Mouse (Mus musculus): ENCODE measurements around the gene Rnf26.

Gene Rnf26

DNA sequence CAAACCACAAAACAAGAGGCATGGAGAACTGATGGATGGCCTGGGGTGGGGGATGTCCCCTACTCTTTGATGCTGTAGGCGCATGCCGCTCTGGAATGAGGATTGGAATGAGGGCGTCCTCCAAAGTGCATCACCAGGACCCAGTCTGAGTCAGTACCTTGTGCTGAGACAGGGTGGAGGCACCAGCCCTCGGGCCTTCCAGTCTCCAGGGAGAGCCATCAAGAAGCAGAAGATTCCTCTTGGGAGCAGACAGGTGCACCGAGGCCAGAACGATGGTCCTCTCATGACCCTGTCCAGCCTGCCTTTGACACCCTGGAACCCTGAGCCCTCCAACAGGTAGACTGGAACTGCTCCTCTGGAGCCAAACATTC lies 45.4 kb downstream of the Rnf26 start:
- DNase-seq (ENCODE audit: low read depth, low spot score): no peak
- no peaks in the 10 kb centered on the region for H3K36me3 ChIP-seq (ENCODE audit: control insufficient read depth, insufficient read depth, low read length, poor library complexity, severe bottlenecking)
- H3K27me3 ChIP-seq (ENCODE audit: control insufficient read depth, insufficient read depth, low read length, poor library complexity, severe bottlenecking): no peaks in the 10 kb centered on the region

DNA sequence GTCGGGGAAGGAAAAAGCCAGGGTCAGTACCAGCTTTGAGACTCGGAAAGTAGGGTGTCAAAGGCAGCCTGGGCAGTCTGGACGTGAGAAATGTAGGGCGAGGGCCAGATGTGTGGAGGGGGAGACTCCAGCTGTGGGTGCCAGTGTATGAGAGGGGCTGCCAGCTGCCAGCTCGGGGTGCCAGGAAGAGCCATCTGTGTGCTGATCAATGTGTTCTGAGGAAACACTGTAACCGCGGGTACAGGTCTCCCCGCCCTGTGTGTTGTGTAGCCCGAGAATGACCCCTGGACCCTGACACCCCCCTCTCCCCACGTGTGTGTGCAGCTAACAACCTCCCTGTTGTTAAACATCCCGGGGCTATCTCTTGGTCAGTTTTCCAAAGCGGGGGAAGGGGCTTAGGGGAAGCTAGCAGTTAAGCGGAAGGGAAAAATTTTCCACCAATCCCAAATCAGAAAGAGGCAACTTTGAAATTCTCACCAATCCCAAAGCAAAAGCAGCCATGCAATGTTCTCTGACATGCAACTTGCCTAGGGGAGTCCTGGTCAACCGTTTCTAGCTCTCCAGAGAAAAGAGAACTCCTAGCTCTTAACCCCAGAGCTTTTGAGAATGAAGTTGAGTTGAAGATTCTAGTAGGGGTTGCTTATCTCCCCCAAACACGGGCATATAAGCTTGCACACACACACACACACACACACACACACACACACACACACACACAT lies 45.9 kb downstream of the Rnf26 start:
- DNase-seq (ENCODE audit: low read depth, low spot score): no peak
- no peaks in the 10 kb centered on the region for H3K27me3 ChIP-seq (ENCODE audit: control insufficient read depth, insufficient read depth, low read length, poor library complexity, severe bottlenecking)
- H3K36me3 ChIP-seq (ENCODE audit: control insufficient read depth, insufficient read depth, low read length, poor library complexity, severe bottlenecking): no peaks in the 10 kb centered on the region

DNA sequence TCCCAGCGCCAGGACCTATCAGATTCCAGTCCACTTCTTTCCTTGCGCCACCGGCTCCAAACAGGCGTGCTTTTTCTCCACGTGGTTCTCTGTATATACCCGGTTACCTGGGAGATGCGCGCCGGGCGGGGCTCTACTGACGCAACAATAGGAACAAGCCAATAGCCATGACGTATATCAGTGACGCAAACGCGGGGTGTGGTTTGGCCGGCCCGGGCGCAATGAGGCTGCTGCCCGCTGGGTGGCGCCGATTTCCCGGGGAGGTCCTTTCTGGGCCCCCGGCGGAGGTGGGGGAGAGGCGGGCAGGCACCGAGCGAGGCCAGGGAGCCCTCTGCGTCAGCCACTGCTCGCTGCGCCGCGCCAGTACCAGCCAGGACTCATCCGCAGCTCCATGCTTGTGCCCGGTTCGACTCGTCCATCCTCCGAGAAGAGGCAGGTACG lies 46.5 kb downstream of the Rnf26 start, which contains the start of gene Usp2:
Gene Usp2, plus strand, starts transcription at position 237 of the 441 bp plus-strand sequence.
- DNase-seq (ENCODE audit: low read depth, low spot score): peak; percentile 97
- no peaks in the 10 kb centered on the region for H3K27me3 ChIP-seq (ENCODE audit: control insufficient read depth, insufficient read depth, low read length, poor library complexity, severe bottlenecking)

DNA sequence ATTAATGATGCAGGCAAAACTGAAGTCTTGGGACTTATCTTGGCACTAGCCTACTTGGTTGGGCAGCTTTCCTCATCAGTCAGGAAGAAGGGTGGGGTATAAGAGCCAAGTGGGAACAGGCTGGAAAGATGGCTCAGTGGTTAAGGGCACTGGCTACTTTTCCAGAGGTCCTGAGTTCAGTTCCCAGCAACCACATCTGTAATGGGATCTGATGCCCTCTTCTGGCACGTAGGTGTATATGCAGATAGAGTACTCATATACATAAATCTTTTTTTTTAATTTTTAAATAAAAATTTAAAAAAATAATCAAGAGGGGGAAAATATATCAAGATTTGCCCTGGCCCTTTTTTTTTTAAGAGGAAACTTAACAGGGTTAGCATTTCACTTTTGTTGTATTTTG lies 48.1 kb downstream of the Rnf26 start:
- DNase-seq (ENCODE audit: low read depth, low spot score): no peak
- Histone ChIP-seq H3K27me3 (ENCODE audit: control insufficient read depth, insufficient read depth, low read length, poor library complexity, severe bottlenecking) (no peaks in the 10 kb centered on the region), H3K36me3 (ENCODE audit: control insufficient read depth, insufficient read depth, low read length, poor library complexity, severe bottlenecking) (no peaks in the 10 kb centered on the region)

More for the DNA sequence above, 46.5 kb downstream of the Rnf26 start, which contains the start of gene Usp2:
- no peaks in the 10 kb centered on the region for H3K36me3 ChIP-seq (ENCODE audit: control insufficient read depth, insufficient read depth, low read length, poor library complexity, severe bottlenecking)

DNA sequence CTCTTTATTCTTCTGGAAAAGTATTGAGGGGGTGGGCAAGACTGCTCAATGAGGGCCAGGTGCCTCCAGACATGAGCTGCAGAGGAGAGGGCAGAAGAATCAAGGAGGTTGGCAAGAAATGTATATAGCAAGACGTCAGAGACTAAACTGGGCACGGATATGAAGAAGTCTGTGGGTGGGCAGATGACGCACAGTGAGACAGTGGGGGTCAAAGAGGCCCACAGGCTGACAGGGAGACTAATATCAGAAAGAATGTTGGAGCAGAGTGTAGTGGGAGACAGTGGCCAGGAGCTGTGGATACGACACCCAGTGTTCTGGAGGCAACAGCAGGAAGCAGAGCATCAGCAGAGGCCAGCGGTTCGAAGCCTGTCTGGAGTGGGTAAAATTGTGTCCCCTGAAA lies 54.7 kb downstream of the Rnf26 start:
- Histone ChIP-seq H3K36me3 (ENCODE audit: control insufficient read depth, insufficient read depth, low read length, poor library complexity, severe bottlenecking) (no peaks in the 10 kb centered on the region), H3K27me3 (ENCODE audit: control insufficient read depth, insufficient read depth, low read length, poor library complexity, severe bottlenecking) (no peaks in the 10 kb centered on the region)
- no peak for DNase-seq (ENCODE audit: low read depth, low spot score)

DNA sequence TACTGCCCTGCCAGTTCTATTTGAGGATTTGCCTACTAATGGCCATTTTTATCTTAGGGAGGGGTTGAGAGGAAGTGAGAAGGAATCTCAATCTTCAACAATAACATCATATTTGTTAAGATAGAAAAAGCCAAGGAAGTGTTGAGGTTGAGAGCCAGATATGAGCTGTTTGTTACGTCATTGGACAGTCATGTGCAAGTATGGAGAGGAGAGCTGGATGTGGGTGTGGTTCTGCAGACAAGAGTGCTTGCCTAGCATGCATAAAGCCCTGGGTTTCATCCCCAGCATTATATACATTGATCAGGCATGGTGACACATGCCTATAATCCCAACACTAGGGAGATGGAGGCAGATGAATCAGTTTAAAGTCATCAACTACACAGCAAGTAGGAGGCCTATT lies 59.4 kb downstream of the Rnf26 start:
- H3K36me3 ChIP-seq (ENCODE audit: control insufficient read depth, insufficient read depth, low read length, poor library complexity, severe bottlenecking): no peaks in the 10 kb centered on the region
- H3K27me3 ChIP-seq (ENCODE audit: control insufficient read depth, insufficient read depth, low read length, poor library complexity, severe bottlenecking): no peaks in the 10 kb centered on the region
- no peak for DNase-seq (ENCODE audit: low read depth, low spot score)

DNA sequence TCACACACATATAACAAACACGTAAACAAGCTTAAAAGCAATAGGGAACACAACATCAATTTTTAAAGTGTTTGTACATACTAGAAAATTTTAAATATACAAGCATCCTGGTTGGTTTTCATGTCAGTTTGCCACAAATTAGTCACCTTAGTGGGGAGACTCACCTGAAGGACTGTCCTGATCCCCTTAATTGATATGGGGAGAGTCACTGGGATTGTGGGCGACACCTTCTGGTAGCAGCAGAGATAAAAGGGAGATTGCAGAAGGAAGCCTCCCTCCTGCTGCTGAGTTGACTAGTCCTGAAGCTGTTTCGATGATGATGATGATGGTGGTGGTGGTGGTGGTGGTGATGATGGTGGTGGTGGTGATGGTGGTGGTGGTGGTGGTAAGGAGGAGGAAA lies 60.5 kb downstream of the Rnf26 start:
- no peak for DNase-seq (ENCODE audit: low read depth, low spot score)
- no peaks in the 10 kb centered on the region for H3K27me3 ChIP-seq (ENCODE audit: control insufficient read depth, insufficient read depth, low read length, poor library complexity, severe bottlenecking)

DNA sequence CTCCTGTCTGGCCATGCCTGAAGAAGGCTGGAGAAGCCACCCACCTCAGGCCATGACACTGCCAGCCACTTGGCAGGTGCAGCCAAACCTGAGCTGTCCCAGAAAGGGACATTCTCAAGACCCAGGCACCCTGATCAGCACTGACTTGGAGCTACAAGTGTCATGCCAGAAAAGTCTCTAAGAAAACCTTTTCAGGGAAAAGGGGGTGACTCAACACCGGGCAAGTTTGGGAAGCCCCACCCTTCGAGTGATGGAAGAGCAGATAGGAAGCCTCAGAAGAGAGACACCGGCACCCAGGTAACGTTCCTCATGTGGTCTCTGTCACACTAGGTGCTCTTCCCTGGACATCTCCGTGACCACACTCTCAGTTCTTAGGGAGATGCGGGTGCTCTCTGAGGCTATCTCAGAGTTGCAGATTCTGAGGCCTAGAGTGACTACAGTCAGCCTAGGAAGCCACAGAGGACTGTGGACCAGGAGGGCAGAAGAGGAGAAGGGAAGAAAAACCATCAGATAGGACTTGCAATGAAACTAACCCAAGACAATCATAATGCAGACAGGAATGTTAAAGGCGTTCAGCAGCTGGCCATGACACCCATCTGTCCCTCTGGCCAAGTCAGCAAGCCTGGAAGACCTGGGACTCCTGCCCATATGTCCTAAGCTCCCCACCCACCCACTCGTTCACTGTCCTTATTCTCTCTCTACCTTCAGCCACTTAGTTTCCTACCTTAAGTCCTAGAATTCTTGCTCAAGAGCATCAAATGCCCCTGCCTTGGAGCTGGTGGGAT lies 63.7 kb downstream of the Rnf26 start:
- no peaks in the 10 kb centered on the region for H3K36me3 ChIP-seq (ENCODE audit: control insufficient read depth, insufficient read depth, low read length, poor library complexity, severe bottlenecking)
- DNase-seq (ENCODE audit: low read depth, low spot score): no peak
- H3K27me3 ChIP-seq (ENCODE audit: control insufficient read depth, insufficient read depth, low read length, poor library complexity, severe bottlenecking): no peaks in the 10 kb centered on the region

More for the DNA sequence above, 60.5 kb downstream of the Rnf26 start:
- no peaks in the 10 kb centered on the region for H3K36me3 ChIP-seq (ENCODE audit: control insufficient read depth, insufficient read depth, low read length, poor library complexity, severe bottlenecking)

DNA sequence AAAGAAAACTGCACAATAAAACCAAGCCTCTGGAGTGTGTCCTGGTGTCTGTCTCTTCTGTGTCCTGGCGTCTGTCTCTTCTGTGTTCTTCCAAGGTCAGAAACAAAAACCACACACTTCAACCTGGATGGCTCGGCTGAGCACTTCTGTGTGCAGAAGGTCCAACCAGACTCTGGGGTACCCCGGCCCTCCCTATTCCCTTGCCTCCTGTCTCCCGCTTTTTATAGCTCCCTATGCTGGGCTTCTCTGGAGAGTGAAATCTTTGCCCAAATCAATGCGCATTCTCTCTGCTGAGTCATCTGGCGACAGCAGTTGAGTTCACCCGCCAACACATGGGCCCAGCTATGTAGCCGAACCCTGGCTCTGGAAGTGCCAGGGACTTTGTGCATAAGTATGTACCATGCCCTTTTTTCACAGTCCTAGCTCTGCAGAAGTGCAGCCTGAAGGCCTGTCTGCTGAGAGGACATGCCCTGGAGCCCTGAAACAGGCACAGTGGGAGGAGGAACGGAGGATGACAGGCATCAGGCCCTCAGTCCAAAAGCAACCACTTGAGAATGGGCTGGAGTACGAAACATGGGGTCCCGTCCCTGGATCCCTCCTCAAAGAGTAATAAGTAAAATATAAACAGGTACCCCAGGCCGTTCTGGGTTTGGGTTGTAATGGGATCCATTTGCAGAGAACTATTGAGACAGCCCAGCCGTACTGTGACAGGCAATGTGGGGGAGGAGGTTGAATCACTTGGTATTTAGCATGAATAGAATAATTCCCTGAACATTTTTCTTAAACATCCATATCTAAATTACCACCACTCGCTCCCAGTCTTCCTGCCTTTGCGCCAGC lies 64.6 kb downstream of the Rnf26 start:
- Histone ChIP-seq H3K27me3 (ENCODE audit: control insufficient read depth, insufficient read depth, low read length, poor library complexity, severe bottlenecking) (no peaks in the 10 kb centered on the region), H3K36me3 (ENCODE audit: control insufficient read depth, insufficient read depth, low read length, poor library complexity, severe bottlenecking) (no peaks in the 10 kb centered on the region)
- no peak for DNase-seq (ENCODE audit: low read depth, low spot score)

DNA sequence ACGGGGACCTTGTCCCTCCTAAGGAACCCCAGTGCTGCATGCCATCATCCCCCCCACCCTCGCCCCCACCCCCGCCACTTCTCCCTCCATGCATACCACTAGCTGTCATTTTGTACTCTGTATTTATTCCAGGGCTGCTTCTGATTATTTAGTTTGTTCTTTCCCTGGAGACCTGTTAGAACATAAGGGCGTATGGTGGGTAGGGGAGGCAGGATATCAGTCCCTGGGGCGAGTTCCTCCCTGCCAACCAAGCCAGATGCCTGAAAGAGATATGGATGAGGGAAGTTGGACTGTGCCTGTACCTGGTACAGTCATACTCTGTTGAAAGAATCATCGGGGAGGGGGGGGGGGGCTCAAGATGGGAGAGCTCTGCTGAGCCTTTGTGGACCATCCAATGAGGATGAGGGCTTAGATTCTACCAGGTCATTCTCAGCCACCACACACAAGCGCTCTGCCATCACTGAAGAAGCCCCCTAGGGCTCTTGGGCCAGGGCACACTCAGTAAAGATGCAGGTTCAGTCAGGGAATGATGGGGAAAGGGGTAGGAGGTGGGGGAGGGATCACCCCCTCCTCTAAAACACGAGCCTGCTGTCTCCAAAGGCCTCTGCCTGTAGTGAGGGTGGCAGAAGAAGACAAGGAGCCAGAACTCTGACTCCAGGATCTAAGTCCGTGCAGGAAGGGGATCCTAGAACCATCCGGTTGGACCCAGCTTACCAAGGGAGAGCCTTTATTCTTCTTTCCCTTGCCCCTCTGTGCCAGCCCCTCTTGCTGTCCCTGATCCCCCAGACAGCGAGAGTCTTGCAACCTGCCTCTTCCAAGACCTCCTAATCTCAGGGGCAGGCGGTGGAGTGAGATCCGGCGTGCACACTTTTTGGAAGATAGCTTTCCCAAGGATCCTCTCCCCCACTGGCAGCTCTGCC lies 65.5 kb downstream of the Rnf26 start:
- DNase-seq (ENCODE audit: low read depth, low spot score): no peak
- H3K36me3 ChIP-seq (ENCODE audit: control insufficient read depth, insufficient read depth, low read length, poor library complexity, severe bottlenecking): no peaks in the 10 kb centered on the region
- no peaks in the 10 kb centered on the region for H3K27me3 ChIP-seq (ENCODE audit: control insufficient read depth, insufficient read depth, low read length, poor library complexity, severe bottlenecking)

DNA sequence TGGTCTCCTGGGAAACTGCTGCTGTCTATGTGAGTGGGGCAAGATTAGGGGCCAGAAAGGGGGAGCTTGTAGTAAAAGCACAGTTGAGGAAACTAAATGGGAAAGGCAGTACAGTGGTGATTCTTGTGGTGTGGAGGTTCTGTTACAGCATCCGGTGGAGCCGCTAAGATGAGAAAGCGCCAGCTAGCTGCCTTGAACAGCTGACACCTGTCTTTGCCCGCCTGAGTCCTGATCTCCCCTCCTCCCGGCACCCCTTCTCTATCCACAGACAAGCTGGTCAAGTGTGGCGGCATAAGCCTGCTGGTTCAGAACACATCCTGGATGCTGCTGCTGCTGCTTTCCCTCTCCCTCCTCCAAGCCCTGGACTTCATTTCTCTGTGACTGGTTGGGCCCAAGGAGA lies 66.2 kb downstream of the Rnf26 start:
- no peak for DNase-seq (ENCODE audit: low read depth, low spot score)
- Histone ChIP-seq H3K36me3 (ENCODE audit: control insufficient read depth, insufficient read depth, low read length, poor library complexity, severe bottlenecking) (no peaks in the 10 kb centered on the region), H3K27me3 (ENCODE audit: control insufficient read depth, insufficient read depth, low read length, poor library complexity, severe bottlenecking) (no peaks in the 10 kb centered on the region)

DNA sequence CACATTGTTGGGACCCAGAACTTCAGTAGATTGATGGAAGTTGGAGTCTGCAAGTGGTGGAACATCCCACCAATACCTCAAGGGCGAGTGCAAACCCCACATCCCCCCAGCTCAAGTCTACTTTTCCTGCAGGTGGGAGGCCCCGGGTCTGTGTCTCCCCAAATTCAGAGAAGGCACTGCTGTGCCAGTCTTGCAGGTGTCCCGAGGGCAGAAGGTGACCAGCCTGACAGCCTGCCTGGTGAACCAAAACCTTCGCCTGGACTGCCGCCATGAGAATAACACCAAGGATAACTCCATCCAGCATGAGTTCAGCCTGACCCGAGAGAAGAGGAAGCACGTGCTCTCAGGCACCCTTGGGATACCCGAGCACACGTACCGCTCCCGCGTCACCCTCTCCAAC lies 66.9 kb downstream of the Rnf26 start:
- H3K27me3 ChIP-seq (ENCODE audit: control insufficient read depth, insufficient read depth, low read length, poor library complexity, severe bottlenecking): no peaks in the 10 kb centered on the region
- no peak for DNase-seq (ENCODE audit: low read depth, low spot score)

DNA sequence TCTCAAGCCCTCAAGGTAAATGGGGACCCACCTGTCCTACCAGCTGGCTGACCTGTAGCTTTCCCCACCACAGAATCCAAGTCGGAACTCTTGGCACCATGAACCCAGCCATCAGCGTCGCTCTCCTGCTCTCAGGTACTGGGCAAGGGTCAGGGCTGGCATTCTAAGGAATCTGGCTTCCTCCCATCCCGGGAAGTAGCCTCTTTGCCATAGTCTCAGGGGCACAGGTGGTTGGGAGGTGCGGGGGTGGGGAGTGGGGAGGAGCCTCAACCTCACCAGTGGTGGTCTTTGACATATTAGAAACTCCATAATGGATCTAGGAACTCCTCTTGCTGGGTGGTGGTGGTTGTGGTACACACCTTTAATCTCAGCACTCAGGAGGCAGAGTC lies 67.4 kb downstream of the Rnf26 start:
- DNase-seq (ENCODE audit: low read depth, low spot score): no peak
- H3K27me3 ChIP-seq (ENCODE audit: control insufficient read depth, insufficient read depth, low read length, poor library complexity, severe bottlenecking): no peaks in the 10 kb centered on the region
- no peaks in the 10 kb centered on the region for H3K36me3 ChIP-seq (ENCODE audit: control insufficient read depth, insufficient read depth, low read length, poor library complexity, severe bottlenecking)

More for the DNA sequence above, 66.9 kb downstream of the Rnf26 start:
- H3K36me3 ChIP-seq (ENCODE audit: control insufficient read depth, insufficient read depth, low read length, poor library complexity, severe bottlenecking): no peaks in the 10 kb centered on the region

All from splenic B cell, adult 2 months (primary cell).